Mouse (Mus musculus): ENCODE results near the gene Ms4a13.
"Not testable (repeated sequence)": the region's sequence is repeated elsewhere in the genome, so short reads cannot be mapped to it uniquely, and the experiment has no call there.

Ms4a13 gene

DNA sequence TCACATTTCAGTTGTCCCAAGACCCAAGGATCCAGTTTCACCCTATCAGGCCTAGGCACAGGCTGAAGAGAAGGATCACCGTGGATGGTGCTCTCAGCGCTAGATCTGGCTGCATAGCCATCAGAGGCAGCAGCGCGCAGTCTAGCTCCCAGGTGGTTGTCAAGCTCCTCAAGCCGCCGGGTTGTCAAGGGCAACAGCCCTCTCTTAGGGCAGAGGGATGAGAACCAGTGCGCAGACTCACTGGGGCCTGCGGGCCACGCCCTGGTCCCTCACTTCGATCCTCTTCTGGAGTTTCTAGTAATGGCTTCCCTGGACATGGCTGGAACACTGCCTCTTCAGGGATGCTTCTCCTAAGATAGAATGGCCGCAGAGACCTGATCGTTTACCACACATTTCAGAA, at the start of gene Ms4a13:
Gene Ms4a13, minus strand, starts transcription at position 192 of the 400 bp plus-strand sequence.
- no peak for DNase-seq (ENCODE audit: extremely low read depth, low read depth, low spot score)

DNA sequence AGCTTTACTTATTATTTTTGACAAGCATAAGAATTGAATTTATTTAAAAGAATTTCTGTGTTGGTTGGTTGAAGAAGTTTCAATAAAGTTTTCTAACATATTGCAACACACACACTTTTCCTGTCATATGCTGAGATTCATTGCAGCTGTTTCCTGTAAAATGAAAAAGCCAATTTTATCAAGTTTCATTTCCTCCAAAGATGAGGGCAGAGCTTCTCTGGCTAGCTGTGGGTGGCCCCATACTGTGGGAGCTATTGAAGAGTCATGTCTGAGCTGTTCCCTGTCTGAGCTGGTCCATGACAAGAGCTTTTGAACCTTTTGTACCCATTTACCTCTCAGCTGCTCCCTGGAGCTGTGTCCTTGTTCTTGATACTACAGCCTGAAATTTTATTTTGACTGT, 47.7 kb upstream of the Ms4a13 start:
- no peak for DNase-seq (ENCODE audit: extremely low read depth, low read depth, low spot score)

DNA sequence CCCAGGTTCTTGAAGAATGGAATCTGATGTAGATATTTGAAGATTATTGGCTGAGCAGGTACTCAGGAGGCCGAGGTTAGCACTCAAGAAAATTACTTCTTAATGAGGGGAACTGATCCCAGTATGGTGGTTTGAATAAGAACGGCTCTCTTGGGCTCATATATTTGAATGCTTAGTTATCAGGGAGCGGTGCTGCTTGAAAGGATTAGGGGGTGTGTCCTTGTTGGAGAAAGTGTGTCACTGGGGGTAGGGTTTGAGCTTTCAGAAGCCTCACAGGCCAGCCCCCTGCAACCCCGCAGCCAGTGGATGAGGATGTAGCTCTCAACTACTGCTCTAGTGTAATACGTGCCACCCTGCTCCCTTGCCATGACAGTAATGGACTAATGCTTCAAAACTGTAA, 46.0 kb upstream of the Ms4a13 start:
- no peak for DNase-seq (ENCODE audit: extremely low read depth, low read depth, low spot score)

- no peak for DNase-seq (ENCODE audit: extremely low read depth, low read depth, low spot score)
These were observed 39.3 kb upstream of the Ms4a13 start for GRCm38 (mm10) chr19:11235820-11236219.

GRCm38 (mm10) chr19:11234921-11235735, 38.6 kb upstream of the Ms4a13 start:
- no peak for DNase-seq (ENCODE audit: extremely low read depth, low read depth, low spot score)

GRCm38 (mm10) chr19:11234244-11234643, 37.7 kb upstream of the Ms4a13 start:
- DNase-seq (ENCODE audit: extremely low read depth, low read depth, low spot score): no peak

GRCm38 (mm10) chr19:11232348-11232747, 35.8 kb upstream of the Ms4a13 start, which contains the start of gene Ms4a12:
Ms4a12 (minus strand) TSS chr19:11232448.
- DNase-seq (ENCODE audit: extremely low read depth, low read depth, low spot score): no peak

DNA sequence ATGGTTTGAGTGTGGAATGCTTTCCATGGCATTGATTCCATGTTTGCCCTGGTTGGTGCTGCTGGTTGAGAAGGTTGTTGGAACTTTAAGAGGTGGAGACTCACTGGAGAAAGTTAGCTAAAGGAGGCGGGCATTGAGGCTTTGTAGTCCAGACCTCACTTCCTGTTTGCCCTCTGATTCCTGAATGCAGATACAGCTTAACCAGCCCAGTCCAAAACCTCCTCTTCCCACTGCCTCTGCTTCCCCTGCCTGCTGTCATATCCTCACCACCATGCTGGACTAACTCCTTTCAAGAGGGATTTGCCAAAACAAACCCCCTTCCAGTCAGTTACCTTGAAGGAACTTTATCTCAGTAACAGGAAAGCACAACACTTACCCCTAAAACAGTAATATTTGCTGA, 4.0 kb downstream of the Ms4a13 start:
- DNase-seq (ENCODE audit: extremely low read depth, low read depth, low spot score): no peak

DNA sequence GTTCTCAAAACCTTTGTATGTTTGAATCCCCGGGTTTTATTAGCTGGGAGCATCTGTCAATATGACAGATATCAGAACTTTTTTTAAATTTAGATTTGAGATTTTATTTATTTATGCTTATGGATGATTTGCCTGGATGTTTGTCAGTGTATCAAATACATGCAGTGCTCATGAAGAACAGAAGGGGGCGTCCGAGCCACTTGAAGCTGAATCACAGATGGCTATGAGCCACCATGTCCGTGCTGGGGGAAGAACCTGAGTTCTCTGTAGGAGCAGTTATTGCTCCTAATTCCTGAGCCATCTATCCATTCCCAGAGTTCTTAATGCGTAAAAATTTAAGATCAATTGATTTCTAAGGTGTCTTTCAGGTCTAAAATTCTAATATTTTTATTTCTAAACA, 12.4 kb downstream of the Ms4a13 start:
- DNase-seq (ENCODE audit: extremely low read depth, low read depth, low spot score): no peak

- no peak for DNase-seq (ENCODE audit: extremely low read depth, low read depth, low spot score)
These were observed 19.1 kb downstream of the Ms4a13 start for GRCm38 (mm10) chr19:11177464-11177863.

- no peak for DNase-seq (ENCODE audit: extremely low read depth, low read depth, low spot score)
These were observed 31.4 kb downstream of the Ms4a13 start, which contains the start of gene 1700025F22Rik for GRCm38 (mm10) chr19:11165172-11165571. 1700025F22Rik (minus strand) TSS chr19:11165320.

DNA sequence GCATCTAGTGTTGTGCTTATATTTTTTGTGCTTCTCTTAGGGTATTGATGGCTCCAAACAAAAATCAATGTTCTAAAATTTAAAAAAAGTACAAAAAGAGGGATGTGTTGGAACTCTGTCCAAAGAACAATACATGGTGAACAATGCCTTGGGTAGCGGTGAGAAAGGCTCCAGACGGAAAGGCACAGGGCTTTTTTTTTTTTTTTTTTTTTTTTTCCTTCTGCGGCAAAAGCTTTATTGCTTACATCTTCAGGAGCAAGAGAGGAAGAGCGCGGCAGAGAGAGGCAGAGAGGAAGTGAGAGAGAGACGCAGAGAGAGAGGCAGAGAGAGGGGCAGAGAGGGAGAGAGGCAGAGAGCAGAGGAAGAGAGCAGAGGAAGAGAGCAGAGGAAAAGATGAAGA, 38.6 kb downstream of the Ms4a13 start:
- DNase-seq (ENCODE audit: extremely low read depth, low read depth, low spot score): not testable (repeated sequence)

DNA sequence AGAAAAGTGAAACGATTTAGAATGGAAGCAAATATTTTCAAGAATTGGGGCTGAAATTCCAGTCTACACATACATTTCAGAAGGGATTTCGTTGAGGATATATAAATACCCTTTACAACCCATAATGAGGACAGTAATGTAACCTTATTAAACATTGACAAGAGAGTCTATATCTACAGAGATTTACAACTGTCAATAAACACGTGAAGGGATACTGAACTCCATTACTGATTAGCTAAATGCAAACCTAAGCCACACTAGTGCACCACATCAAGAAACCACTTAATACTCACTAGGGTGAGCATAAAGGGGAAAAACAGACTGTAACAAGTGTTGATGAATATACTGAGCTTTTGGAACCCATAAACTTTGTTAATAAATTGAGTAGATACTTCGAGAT, 61.2 kb downstream of the Ms4a13 start:
- no peak for DNase-seq (ENCODE audit: extremely low read depth, low read depth, low spot score)

- no peak for DNase-seq (ENCODE audit: extremely low read depth, low read depth, low spot score)
These were observed 61.7 kb downstream of the Ms4a13 start for GRCm38 (mm10) chr19:11134852-11135251.

GRCm38 (mm10) chr19:11130776-11131175, 65.8 kb downstream of the Ms4a13 start, which contains the start of gene 1700017D01Rik:
1700017D01Rik (minus strand) TSS chr19:11130876.
- not testable (repeated sequence) for DNase-seq (ENCODE audit: extremely low read depth, low read depth, low spot score)

DNA sequence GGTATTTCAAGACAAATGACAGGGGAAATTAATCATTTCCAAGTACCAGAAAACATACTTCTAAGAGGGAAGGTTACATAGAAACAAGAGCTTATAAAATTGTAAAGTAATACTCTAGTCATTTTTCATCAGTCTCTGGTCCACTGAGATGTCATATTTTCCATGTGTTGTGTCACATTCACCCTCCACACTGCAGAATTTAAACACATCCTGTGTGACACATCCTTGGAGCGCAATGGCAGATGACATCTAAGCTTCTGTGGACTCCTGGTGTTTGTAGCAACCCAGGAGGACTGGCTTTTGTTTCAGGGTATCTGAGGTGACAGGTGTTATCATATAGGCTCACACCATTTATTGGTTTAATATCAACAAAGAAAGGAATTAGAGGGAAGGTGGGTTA, 66.8 kb downstream of the Ms4a13 start:
- DNase-seq (ENCODE audit: extremely low read depth, low read depth, low spot score): no peak

DNA sequence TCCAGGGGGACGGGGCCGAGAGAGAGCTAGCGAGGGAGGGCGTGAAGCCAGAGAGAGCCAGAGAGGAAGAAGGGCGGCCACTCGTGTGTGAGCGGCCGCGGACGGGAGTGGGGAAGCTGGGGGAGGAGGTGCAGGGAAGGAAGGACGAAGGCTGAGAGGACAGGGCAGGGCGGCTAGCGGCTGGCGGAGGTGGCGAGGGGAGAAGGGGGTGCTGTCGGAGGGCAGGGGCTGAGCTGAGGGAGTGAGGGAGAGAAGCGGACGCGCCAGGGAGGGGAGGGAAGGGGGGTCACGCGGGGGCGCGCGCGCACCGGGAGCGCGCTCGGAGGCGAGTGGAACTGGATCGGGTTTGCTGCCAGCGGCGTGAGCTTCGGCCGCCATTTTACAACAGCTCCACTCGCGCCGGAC, 75.5 kb downstream of the Ms4a13 start:
- not testable (repeated sequence) for DNase-seq (ENCODE audit: extremely low read depth, low read depth, low spot score)

All from fat pad, adult 2 months (tissue).